Mouse (Mus musculus) liver, embryonic 14.5 days (tissue): ENCODE data around the gene Osbpl3. TPM values are rescaled to one million over a fixed set of nuclear protein-coding genes. Genes with fewer than 3 reads are reported as not detected.

ENCODE experiments used
- ATAC-seq: fragments of 200-750 bp; cut with Nextera tagmentation; 2 replicates; pipeline ENCODE4 v1.8.0; 2017; ENCODE audit warnings: moderate number of reproducible peaks, mild to moderate bottlenecking, moderate library complexity; ENCODE audit not compliant: insufficient read depth
- DNase-seq, 3 experiments: peaks; one replicate each; pipeline ENCODE4 v3.0.0-alpha.2; 2012 to 2013; ENCODE audit warnings: low read depth in 3 of 3, low spot score in 3 of 3
- H3K27ac ChIP-seq: fragments of 300-500 bp; sonication (generic); 2 replicates; pipeline ENCODE4 v1.5.1; 2014; ENCODE audit warnings: moderate library complexity, mild to moderate bottlenecking, control low read depth, inconsistent platforms
- H3K27me3 ChIP-seq: fragments of 300-500 bp; sonication (generic); 2 replicates; pipeline ENCODE4 v1.6.1; 2014; ENCODE audit warnings: mild to moderate bottlenecking, low read length, moderate library complexity; ENCODE audit not compliant: control insufficient read depth, insufficient read depth
- H3K36me3 ChIP-seq: fragments of 300-500 bp; sonication (generic); replicated peaks from 2 replicates; pipeline ENCODE4 v1.6.1; 2014; ENCODE audit warnings: low read depth; ENCODE audit not compliant: control insufficient read depth, insufficient read depth
- H3K4me1 ChIP-seq, 2 experiments: fragments of 200-500 bp in 1 of 2; fragments of 300-500 bp in 1 of 2; sonication (generic) in 1 of 2; replicated peaks; 2 replicates each; pipeline ENCODE4 v1.6.1; 2012 to 2014; ENCODE audit warnings: antibody characterized with exemption in 1 of 2, inconsistent platforms in 1 of 2, low read length in 1 of 2; ENCODE audit not compliant: control insufficient read depth in 2 of 2, insufficient read depth in 2 of 2
- H3K4me2 ChIP-seq: fragments of 300-500 bp; sonication (generic); 2 replicates; pipeline ENCODE4 v1.6.1; 2014; ENCODE audit warnings: low read depth, mild to moderate bottlenecking, control low read depth, moderate library complexity
- H3K4me3 ChIP-seq, 2 experiments: fragments of 200-500 bp in 1 of 2; fragments of 300-500 bp in 1 of 2; sonication (generic) in 1 of 2; 2 replicates each; pipeline ENCODE4 v1.5.1; 2012 to 2014; ENCODE audit warnings: low read depth in 2 of 2, low read length in 2 of 2, mild to moderate bottlenecking in 2 of 2, control low read depth in 1 of 2, inconsistent platforms in 1 of 2, moderate library complexity in 1 of 2; ENCODE audit not compliant: insufficient read depth in 1 of 2
- H3K9ac ChIP-seq: fragments of 300-500 bp; sonication (generic); replicated peaks from 2 replicates; pipeline ENCODE4 v1.6.1; 2014; ENCODE audit warnings: mild to moderate bottlenecking, control low read depth, moderate library complexity
- H3K9me3 ChIP-seq: fragments of 300-500 bp; sonication (generic); 2 replicates; pipeline ENCODE4 v1.6.1; 2016; ENCODE audit warnings: low read length, mixed read lengths; ENCODE audit not compliant: control insufficient read depth
- CTCF ChIP-seq: IDR thresholded peaks from 2 replicates; pipeline ENCODE4 v1.5.1; 2016; ENCODE audit warnings: antibody characterized with exemption, low read depth, control low read depth
- EP300 ChIP-seq: IDR thresholded peaks from 2 replicates; pipeline ENCODE4 v1.6.1; 2016; ENCODE audit warnings: antibody characterized with exemption, low read depth
- WGBS: fragments of 180-500 bp; shearing (Covaris S2); extraction: QIAGEN DNeasy Blood & Tissue Kit; methylation state at CpG from one replicate; pipeline ENCODE4 v1.1.7; 2014; ENCODE audit not compliant: insufficient replicate concordance; 5-methylcytosine and 5-hydroxymethylcytosine counted together
- polyA plus RNA-seq, 2 experiments: library from polyadenylated mRNA; depleted of rRNA in 1 of 2; stranded (reverse) in 1 of 2; unstranded in 1 of 2; fragments of >200 nt; fragmentation: Nextera tagmentation in 1 of 2; extraction: Ambion mirVana in 1 of 2; gene quantifications; 2 replicates each; pipeline versions ENCODE4 v1.2.1 to v1.2.3; 2012 to 2014

Gene Osbpl3
- polyA plus RNA-seq, 2 experiments: 0.60 to 0.70 TPM

DNA sequence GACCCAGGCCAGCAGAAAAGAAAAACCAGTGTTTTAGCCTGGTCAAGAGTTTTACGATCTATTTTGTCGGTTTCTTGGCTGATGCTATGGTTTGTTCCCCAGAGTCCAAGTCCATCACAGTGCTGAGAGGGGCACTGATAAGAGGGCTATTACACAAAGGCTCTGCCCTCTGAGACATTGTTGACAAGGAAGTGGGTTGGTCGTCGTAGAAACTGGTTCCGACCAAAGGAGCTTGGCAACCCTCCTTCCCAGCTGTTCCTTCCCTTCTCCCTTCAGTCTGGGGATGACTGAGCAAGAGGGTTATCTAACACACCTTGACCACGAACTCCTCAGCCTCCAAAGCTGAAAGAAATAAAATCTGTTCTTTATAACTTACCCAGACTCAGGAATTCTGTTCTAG is 192.3 kb downstream of the Osbpl3 start, which contains the start of gene Gsdme:
TSS of gene Gsdme (minus strand) at position 193 of the 400 bp plus-strand sequence.
- ATAC-seq (no peak), DNase-seq (no peak)
- Histone ChIP-seq H3K4me3 (no peak within 1 kb of the TSS), H3K4me1 (peaks cover 0 to 6% of the 10 kb centered on the region in 2 experiments; a peak in 2 of 4 replicates), H3K9me3 (no peaks in the 10 kb centered on the region), H3K36me3 (no peaks in the 10 kb centered on the region), H3K9ac (no peak within 1 kb of the TSS), H3K4me2 (no peak within 1 kb of the TSS), H3K27ac (no peak within 1 kb of the TSS), H3K27me3 (peaks cover 4% of the 10 kb centered on the region; the same call in 1 of the 2 replicates)
- TF ChIP-seq EP300: no peak
- no peak for TF ChIP-seq CTCF
- 42% methylated on average over 6 of the region's 6 CpGs for WGBS

DNA sequence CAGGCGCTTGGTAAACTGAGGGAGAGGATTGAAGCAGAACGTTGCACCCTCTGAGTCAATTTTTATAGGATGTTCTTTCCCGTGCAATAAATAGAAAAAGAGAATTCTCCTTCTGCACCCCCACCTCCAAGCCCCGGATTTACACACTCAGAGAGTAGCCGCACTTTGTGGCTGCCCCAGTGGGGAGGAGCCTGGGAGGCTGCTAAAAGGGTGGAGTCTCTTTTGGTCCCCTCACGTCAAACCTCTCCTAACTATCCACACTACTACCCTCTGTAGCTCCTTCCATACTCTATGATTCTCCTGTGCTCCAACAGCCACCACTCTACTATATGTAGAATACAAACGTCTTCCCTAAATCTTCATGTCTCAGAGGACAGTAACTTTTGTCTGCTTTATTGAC is 193.7 kb downstream of the Osbpl3 start:
- Histone ChIP-seq H3K27ac (no peak overlapping the region), H3K36me3 (no peaks in the 10 kb centered on the region), H3K27me3 (peaks cover 4% of the 10 kb centered on the region; the same call in 1 of the 2 replicates), H3K9ac (no peak overlapping the region), H3K4me2 (peak overlapping the region; percentile 48; the same call in 1 of the 2 replicates), H3K9me3 (no peaks in the 10 kb centered on the region), H3K4me1 (peaks cover 0 to 6% of the 10 kb centered on the region in 2 experiments; a peak in 2 of 4 replicates), H3K4me3 (no peak overlapping the region)
- 30% methylated on average over 7 of the region's 7 CpGs for WGBS
- ATAC-seq (no peak), DNase-seq (no peak)
- TF ChIP-seq CTCF (no peak), EP300 (no peak)

DNA sequence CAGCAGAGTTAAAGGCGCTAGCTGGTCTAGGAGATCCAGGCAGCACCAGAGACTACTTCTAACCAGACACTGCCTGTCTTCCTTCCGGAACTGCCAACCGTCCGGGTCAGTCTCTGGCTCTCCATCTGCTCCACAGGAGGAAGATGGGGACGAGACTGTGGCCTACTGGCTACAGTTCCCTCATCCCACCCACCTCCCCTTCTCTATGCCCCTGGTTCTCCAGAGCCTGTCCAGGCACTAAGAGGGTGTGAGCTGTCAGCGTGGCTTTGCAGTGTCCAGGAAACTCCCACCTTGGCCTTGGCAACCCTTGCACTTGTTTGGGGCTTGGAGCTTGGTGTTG is 194.1 kb downstream of the Osbpl3 start:
- WGBS: 1% methylated on average over 6 of the region's 6 CpGs
- Histone ChIP-seq H3K36me3 (no peaks in the 10 kb centered on the region), H3K9ac (no peak overlapping the region), H3K27ac (no peak overlapping the region), H3K4me2 (peak overlapping the region; percentile 48), H3K4me1 (peaks cover 0 to 6% of the 10 kb centered on the region in 2 experiments; a peak in 2 of 4 replicates), H3K27me3 (peaks cover 4% of the 10 kb centered on the region; the same call in 1 of the 2 replicates), H3K4me3 (peak overlapping the region; percentile 40 to 47), H3K9me3 (no peaks in the 10 kb centered on the region)
- TF ChIP-seq CTCF (no peak), EP300 (no peak)
- ATAC-seq (no peak), DNase-seq (no peak)

DNA sequence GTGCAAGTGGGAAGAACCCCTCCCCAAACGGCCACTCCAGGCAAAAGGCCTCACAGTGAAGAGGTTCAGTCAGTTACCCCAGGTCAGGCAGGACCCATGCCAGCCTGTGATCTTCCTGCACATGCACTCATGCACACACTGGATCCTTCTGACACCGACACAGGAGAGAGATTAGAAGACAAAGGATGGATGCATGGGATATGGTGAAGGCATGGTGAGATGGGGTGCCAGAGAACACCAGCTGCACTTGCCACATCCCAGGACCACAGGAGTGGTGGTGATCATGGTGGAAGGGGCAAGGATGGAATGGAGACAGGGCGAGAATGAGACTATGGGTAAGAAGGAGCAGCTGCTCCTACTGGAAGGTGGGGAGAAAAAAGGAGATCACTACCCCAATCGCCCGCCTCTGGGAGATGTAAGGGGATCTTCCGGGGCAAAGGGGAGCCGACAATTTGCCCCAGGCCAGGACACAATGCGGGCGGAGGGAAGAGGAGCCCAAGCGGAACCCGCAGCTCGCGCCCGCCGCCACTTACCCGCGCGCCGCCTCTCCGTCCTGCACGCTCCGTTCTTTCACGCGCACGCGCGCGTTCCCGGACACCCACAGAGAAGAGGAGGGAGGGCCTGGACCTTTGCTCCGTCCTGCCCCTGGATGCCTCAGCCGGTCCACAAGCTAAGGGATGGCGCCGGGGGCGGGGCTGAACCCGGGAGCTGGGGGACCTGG is 194.6 kb downstream of the Osbpl3 start:
- H3K4me2 ChIP-seq: peak overlapping the region; percentile 48
- DNase-seq (peak in 1 of 3 experiments; percentile 28), ATAC-seq (peak; percentile 48; the same call in 1 of the 2 replicates)
- peaks cover 4% of the 10 kb centered on the region; the same call in 1 of the 2 replicates for H3K27me3 ChIP-seq
- peak overlapping the region; percentile 40 to 47 for H3K4me3 ChIP-seq
- WGBS: 4% methylated on average over 34 of the region's 35 CpGs
- no peaks in the 10 kb centered on the region for H3K36me3 ChIP-seq
- H3K27ac ChIP-seq: no peak overlapping the region
- no peaks in the 10 kb centered on the region for H3K9me3 ChIP-seq
- TF ChIP-seq CTCF (no peak), EP300 (no peak)
- peaks cover 0 to 6% of the 10 kb centered on the region in 2 experiments; a peak in 2 of 4 replicates for H3K4me1 ChIP-seq
- H3K9ac ChIP-seq: no peak overlapping the region

- H3K36me3 ChIP-seq: no peaks in the 10 kb centered on the region
- H3K9me3 ChIP-seq: no peaks in the 10 kb centered on the region
- TF ChIP-seq EP300 (no peak), CTCF (no peak)
- 44% methylated on average over 5 of the region's 5 CpGs for WGBS
- no peaks in the 10 kb centered on the region for H3K27me3 ChIP-seq
- no peak overlapping the region for H3K27ac ChIP-seq
- no peak overlapping the region for H3K4me2 ChIP-seq
- no peak overlapping the region for H3K4me3 ChIP-seq
- peaks cover 0 to 7% of the 10 kb centered on the region in 2 experiments; a peak in 2 of 4 replicates for H3K4me1 ChIP-seq
- no peak overlapping the region for H3K9ac ChIP-seq
- DNase-seq (no peak), ATAC-seq (no peak)
Observed at GRCm38 (mm10) chr6:50255356-50255755, 200.6 kb downstream of the Osbpl3 start.
